Mouse (Mus musculus) brain, embryonic 18.5 days (tissue): ENCODE measurements around the gene Reg3a.
"Not testable (repeated sequence)": the region's sequence is repeated elsewhere in the genome, so short reads cannot be mapped to it uniquely, and the experiment has no call there.

Experiments used
- DNase-seq: peaks from one replicate; pipeline ENCODE4 v3.0.0-alpha.2; 2012; ENCODE audit warnings: low read depth, low spot score

Reg3a gene

DNA sequence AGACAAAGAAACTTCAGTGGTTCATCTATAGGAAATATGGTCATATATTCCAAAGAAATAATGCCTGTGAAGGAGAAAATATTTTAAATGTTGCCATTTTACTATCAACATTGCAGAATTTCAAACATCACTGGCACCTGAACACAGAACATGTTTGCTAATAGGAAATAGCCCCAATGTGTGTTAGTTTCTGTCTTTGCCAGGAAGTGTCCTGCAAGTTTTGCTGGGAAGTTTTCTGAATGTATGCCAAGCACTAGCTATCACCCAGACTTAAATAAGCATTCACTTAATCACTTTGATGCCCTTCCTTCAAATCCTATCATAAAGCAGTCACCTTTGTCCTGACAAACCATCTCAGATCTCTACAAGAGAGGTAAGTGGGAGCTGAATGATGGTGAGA, at the start of gene Reg3a:
TSS of gene Reg3a (plus strand) at position 301 of the 400 bp plus-strand sequence.
- no peak for DNase-seq

- DNase-seq: peak; percentile 37
These were observed 48.5 kb upstream of the Reg3a start for GRCm38 (mm10) chr6:78331919-78332569.

DNA sequence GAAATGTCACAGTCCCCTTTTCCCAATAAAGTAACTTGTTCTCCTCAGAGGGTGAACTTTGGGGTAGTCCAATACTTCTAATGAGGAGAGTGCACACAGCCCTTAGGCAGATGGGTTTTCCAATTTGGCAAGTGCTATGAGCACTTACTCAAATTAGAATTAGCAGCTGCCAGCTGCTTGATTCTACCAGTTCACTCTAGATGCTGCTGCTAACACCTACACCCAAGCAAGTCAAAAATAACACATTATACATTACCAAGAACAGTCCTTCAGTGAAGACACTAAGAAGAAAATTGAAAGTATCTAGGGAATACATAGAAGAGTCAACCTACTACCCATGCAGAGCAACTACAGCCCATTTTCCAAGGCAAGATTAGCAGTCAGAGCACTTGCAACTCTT, 40.2 kb upstream of the Reg3a start:
- DNase-seq: no peak

DNA sequence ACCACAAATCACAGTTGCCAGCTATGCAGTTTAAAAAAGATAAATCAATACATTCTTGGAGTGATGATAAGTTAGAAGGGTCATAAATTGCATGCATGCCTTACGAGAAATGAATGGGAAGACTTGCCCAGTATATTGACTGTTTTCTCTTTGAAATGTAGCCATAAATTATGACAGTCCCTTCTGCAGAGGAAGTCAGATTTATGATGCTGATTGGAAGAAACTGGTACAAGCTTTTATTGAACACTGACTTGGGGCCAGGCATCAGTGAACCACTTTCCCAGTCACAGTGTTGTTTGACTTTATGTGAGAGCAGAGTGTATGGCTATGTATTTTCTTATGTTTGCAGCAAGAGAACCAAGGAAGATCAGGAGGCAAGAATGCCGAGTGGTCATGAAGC, 38.8 kb upstream of the Reg3a start:
- DNase-seq: no peak

DNA sequence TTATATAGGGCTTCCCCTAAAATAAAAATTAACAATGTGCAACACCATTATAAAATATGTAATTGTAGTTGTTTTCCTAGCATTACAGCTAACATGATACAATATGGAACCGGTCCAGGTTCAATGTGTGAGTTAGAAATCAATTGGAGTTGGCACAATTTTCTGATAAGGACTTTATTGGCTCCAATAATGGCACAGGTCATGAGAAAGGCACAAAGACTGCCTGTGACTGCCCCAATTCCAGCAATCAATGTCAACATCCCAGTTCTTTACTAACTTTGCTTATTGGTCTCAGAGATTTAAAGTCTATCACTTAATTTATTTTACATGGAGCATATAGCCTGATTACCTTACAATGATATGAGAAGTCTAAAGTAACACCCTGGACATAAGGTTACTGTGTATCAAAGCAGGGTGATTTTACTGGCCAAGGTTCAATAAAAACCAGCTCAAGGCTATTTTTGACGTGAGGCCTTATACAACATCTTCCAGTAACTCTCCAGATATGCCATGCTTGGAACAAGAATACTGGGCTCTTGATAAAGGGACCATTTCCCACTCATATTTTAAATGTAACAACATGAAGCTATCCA, 18.4 kb upstream of the Reg3a start:
- no peak for DNase-seq

DNA sequence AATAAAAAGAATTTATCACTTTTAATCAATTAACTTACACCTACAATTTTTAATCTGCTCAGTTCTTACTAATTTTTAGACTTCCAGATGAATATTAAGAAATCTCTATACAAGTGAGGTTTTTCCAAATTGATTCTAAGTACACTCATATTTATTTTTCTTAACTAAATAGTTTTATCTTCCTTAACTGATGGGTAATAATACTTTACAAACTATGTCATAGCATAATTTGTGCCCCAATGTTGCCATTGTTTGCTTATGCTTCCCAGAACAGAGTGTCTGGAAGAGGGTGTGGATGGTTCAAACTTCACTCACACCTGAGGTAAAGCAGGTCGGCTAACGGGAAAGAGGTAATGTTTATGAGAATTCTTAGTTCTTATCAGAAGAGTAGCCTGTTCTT, 10.2 kb upstream of the Reg3a start, which contains the start of gene Reg3b:
TSS of gene Reg3b (plus strand) at position 301 of the 400 bp plus-strand sequence.
- no peak for DNase-seq

- DNase-seq: no peak
These were observed 1.7 kb upstream of the Reg3a start, which contains the start of gene Reg3d for GRCm38 (mm10) chr6:78378765-78379164. TSS of gene Reg3d (minus strand) at chr6:78378865.

- DNase-seq: no peak
These were observed 5.1 kb downstream of the Reg3a start for GRCm38 (mm10) chr6:78385609-78386008.

GRCm38 (mm10) chr6:78395323-78395722, 14.8 kb downstream of the Reg3a start, which contains the start of gene Reg2:
TSS of gene Reg2 (plus strand) at chr6:78395623.
- not testable (repeated sequence) for DNase-seq

GRCm38 (mm10) chr6:78422411-78422810, 41.9 kb downstream of the Reg3a start, which contains the start of gene Reg1:
TSS of gene Reg1 (plus strand) at chr6:78422711.
- DNase-seq: not testable (repeated sequence)

DNA sequence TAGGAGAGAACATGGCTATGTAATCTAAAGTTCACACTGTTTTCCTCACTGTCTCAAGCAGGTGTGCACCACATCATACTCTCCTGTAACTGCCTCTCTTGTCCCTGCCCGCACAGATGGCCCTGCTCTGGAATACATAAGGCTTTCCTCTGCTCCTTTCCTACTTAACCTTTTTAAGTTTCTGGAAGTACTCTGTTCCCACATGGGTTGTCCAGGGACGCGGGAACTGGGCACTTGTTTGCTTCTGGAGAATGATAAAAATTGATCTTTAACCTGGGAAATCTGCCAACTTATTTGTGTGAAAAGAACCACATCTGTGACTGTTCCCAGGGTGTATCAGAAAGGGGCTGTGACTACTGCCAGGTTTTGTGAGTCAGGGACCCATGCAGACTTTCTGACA, 45.0 kb downstream of the Reg3a start:
- no peak for DNase-seq
